In genomic region chr2:118245914-118246313, GRCm38 (mm10) we compare ENCODE assay signal across 9 mouse cellular contexts. TPM values are rescaled to one million over a fixed set of nuclear protein-coding genes. Genes with fewer than 3 reads are reported as not detected.
DNase-seq lines count a peak whose midpoint lies in the region; ATAC-seq lines count a peak whose summit lies in the region.
"Had no signal": no experiment of that assay in that cellular context is flagged by ENCODE, and none has a peak within 500 bp of the region (broad histone marks: within the 10 kb centered on the region; RNA-seq: fewer than 3 reads in every experiment).

No protein-coding gene starts in this region.

- H3K4me3 ChIP-seq in forebrain, embryonic 11.5 days (ENCODE audit: low read depth, low read length) = no peak overlapping the region
- H3K4me3 ChIP-seq: limb, embryonic 12.5 days had no signal

- no peak overlapping the region for H3K9ac ChIP-seq in forebrain, embryonic 11.5 days (ENCODE audit: low read length)
- H3K9ac ChIP-seq: limb, embryonic 12.5 days had no signal

- no peaks in the 10 kb centered on the region for H3K9me3 ChIP-seq in forebrain, embryonic 11.5 days (ENCODE audit: control insufficient read depth, low read length)
- H3K9me3 ChIP-seq: limb, embryonic 12.5 days had no signal

- H3K4me2 ChIP-seq in forebrain, embryonic 11.5 days (ENCODE audit: low read depth, low read length, severe bottlenecking) = no peak overlapping the region
- H3K4me2 ChIP-seq: limb, embryonic 12.5 days had no signal

- H3K36me3 ChIP-seq in forebrain, embryonic 11.5 days (ENCODE audit: control insufficient read depth, insufficient read depth, low read length) = no peaks in the 10 kb centered on the region
- H3K36me3 ChIP-seq: limb, embryonic 12.5 days had no signal

- H3K27ac ChIP-seq in forebrain, embryonic 11.5 days (ENCODE audit: low read depth, low read length) = no peak overlapping the region
- H3K27ac ChIP-seq: limb, embryonic 12.5 days had no signal

- H3K27me3 ChIP-seq in forebrain, embryonic 11.5 days (ENCODE audit: control insufficient read depth, insufficient read depth, low read length) = no peaks in the 10 kb centered on the region
- H3K27me3 ChIP-seq: limb, embryonic 12.5 days had no signal

- H3K4me1 ChIP-seq in forebrain, embryonic 11.5 days (replicated peaks; ENCODE audit: control insufficient read depth, insufficient read depth, low read length) = no peaks in the 10 kb centered on the region
- H3K4me1 ChIP-seq: limb, embryonic 12.5 days had no signal

- 15% methylated on average over 10 of the region's 10 CpGs for WGBS in forebrain, embryonic 11.5 days

- peak; percentile 44 for DNase-seq in MEL-GATA-1-ER (ENCODE audit: extremely low read depth, low read depth)
- peak; percentile 42 for DNase-seq in c-Kit-positive CD71-positive TER-119-negative erythroid progenitor cells, embryonic 14.5 days (ENCODE audit: low read depth)
- peak; percentile 86 for DNase-seq in forebrain, embryonic 11.5 days (ENCODE audit: low spot score)
- peak; percentile 25 to 70 for DNase-seq in layer of hippocampus, adult 8-10 months (ENCODE audit: low spot score in 2 of 2)
- peak; percentile 69 for DNase-seq in lung, postnatal 25 days (ENCODE audit: low spot score)
- peak; percentile 61 for DNase-seq in retina, postnatal 7 days (ENCODE audit: low read depth, low spot score)
- peak; percentile 37 to 41 for DNase-seq in urinary bladder, adult 18-20 months (ENCODE audit: low spot score in 2 of 2)

- ATAC-seq in forebrain, embryonic 11.5 days (replicated peaks; ENCODE audit: low FRiP score) = peak; percentile 67
- ATAC-seq in hematopoietic stem cell, adult 5-6 weeks (replicated peaks in 1 of 2; ENCODE audit: insufficient read depth in 1 of 2, low FRiP score in 2 of 2, low TSS enrichment in 1 of 2, low read depth in 1 of 2, poor library complexity in 2 of 2, severe bottlenecking in 2 of 2) = peak; percentile 49 to 83

RNA-seq across cellular contexts. Expression of gene Fsip1, which starts 10.9 kb away (rescaled TPM):
- polyA plus RNA-seq in forebrain, embryonic 11.5 days (2014; fragmentation: Nextera tagmentation; extraction: Ambion mirVana) = 3.2 and 4.2 TPM in 2 replicates
- 0.94 and 0.99 TPM in 2 replicates for total RNA-seq in hematopoietic stem cell, adult 5-6 weeks (2017)
- total RNA-seq in layer of hippocampus, adult 8-10 months (2022) = 1 to 10 TPM in 3 of 4 experiments, under 1 TPM in 1; 0.72 to 1.7 (median 1.3) TPM
